Mouse (Mus musculus) liver, embryonic 14.5 days (tissue): ENCODE measurements around the gene Cntnap4. TPM values are rescaled to one million over a fixed set of nuclear protein-coding genes. Genes with fewer than 3 reads are reported as not detected.
"Not testable (repeated sequence)": the region's sequence is repeated elsewhere in the genome, so short reads cannot be mapped to it uniquely, and the experiment has no call there.

Source experiments
- ATAC-seq: fragments of 200-750 bp; cut with Nextera tagmentation; 2 replicates; pipeline ENCODE4 v1.8.0; 2017; ENCODE audit warnings: moderate number of reproducible peaks, mild to moderate bottlenecking, moderate library complexity; ENCODE audit not compliant: insufficient read depth
- DNase-seq, 3 experiments: peaks; one replicate each; pipeline ENCODE4 v3.0.0-alpha.2; 2012 to 2013; ENCODE audit warnings: low read depth in 3 of 3, low spot score in 3 of 3
- H3K27ac ChIP-seq: fragments of 300-500 bp; sonication (generic); 2 replicates; pipeline ENCODE4 v1.5.1; 2014; ENCODE audit warnings: moderate library complexity, mild to moderate bottlenecking, control low read depth, inconsistent platforms
- H3K27me3 ChIP-seq: fragments of 300-500 bp; sonication (generic); 2 replicates; pipeline ENCODE4 v1.6.1; 2014; ENCODE audit warnings: mild to moderate bottlenecking, low read length, moderate library complexity; ENCODE audit not compliant: control insufficient read depth, insufficient read depth
- H3K36me3 ChIP-seq: fragments of 300-500 bp; sonication (generic); replicated peaks from 2 replicates; pipeline ENCODE4 v1.6.1; 2014; ENCODE audit warnings: low read depth; ENCODE audit not compliant: control insufficient read depth, insufficient read depth
- H3K4me1 ChIP-seq, 2 experiments: fragments of 200-500 bp in 1 of 2; fragments of 300-500 bp in 1 of 2; sonication (generic) in 1 of 2; replicated peaks; 2 replicates each; pipeline ENCODE4 v1.6.1; 2012 to 2014; ENCODE audit warnings: antibody characterized with exemption in 1 of 2, inconsistent platforms in 1 of 2, low read length in 1 of 2; ENCODE audit not compliant: control insufficient read depth in 2 of 2, insufficient read depth in 2 of 2
- H3K4me2 ChIP-seq: fragments of 300-500 bp; sonication (generic); 2 replicates; pipeline ENCODE4 v1.6.1; 2014; ENCODE audit warnings: low read depth, mild to moderate bottlenecking, control low read depth, moderate library complexity
- H3K4me3 ChIP-seq, 2 experiments: fragments of 200-500 bp in 1 of 2; fragments of 300-500 bp in 1 of 2; sonication (generic) in 1 of 2; 2 replicates each; pipeline ENCODE4 v1.5.1; 2012 to 2014; ENCODE audit warnings: low read depth in 2 of 2, low read length in 2 of 2, mild to moderate bottlenecking in 2 of 2, control low read depth in 1 of 2, inconsistent platforms in 1 of 2, moderate library complexity in 1 of 2; ENCODE audit not compliant: insufficient read depth in 1 of 2
- H3K9ac ChIP-seq: fragments of 300-500 bp; sonication (generic); replicated peaks from 2 replicates; pipeline ENCODE4 v1.6.1; 2014; ENCODE audit warnings: mild to moderate bottlenecking, control low read depth, moderate library complexity
- H3K9me3 ChIP-seq: fragments of 300-500 bp; sonication (generic); 2 replicates; pipeline ENCODE4 v1.6.1; 2016; ENCODE audit warnings: low read length, mixed read lengths; ENCODE audit not compliant: control insufficient read depth
- CTCF ChIP-seq: IDR thresholded peaks from 2 replicates; pipeline ENCODE4 v1.5.1; 2016; ENCODE audit warnings: antibody characterized with exemption, low read depth, control low read depth
- EP300 ChIP-seq: IDR thresholded peaks from 2 replicates; pipeline ENCODE4 v1.6.1; 2016; ENCODE audit warnings: antibody characterized with exemption, low read depth
- WGBS: fragments of 180-500 bp; shearing (Covaris S2); extraction: QIAGEN DNeasy Blood & Tissue Kit; methylation state at CpG from one replicate; pipeline ENCODE4 v1.1.7; 2014; ENCODE audit not compliant: insufficient replicate concordance; 5-methylcytosine and 5-hydroxymethylcytosine counted together
- polyA plus RNA-seq, 2 experiments: library from polyadenylated mRNA; depleted of rRNA in 1 of 2; stranded (reverse) in 1 of 2; unstranded in 1 of 2; fragments of >200 nt; fragmentation: Nextera tagmentation in 1 of 2; extraction: Ambion mirVana in 1 of 2; gene quantifications; 2 replicates each; pipeline versions ENCODE4 v1.2.1 to v1.2.3; 2012 to 2014

Cntnap4 gene
- polyA plus RNA-seq, 2 experiments, result 0.01 TPM; not detected in 1

DNA sequence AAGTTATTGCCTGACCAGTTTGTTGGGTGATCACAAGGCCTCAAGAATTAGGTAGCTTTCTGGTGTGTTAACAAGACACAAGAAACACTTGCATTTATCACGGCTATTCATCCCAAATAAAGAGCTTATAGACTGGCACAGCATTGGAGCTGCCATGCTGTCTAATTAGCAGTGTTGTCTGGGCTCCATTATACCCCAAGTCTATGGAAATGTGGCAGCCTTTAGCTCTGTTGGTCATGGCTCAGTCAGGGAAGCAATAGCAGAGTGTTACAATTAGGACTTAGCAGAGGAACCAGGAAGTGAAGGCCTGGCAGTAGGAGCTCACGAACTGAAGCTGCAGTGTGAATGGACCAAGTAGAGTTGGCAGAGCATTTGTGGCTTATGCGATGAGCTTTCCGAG is 185.3 kb downstream of the Cntnap4 start:
- Histone ChIP-seq H3K4me1 (no peaks in the 10 kb centered on the region), H3K9me3 (no peaks in the 10 kb centered on the region), H3K4me3 (no peak overlapping the region), H3K36me3 (no peaks in the 10 kb centered on the region), H3K9ac (no peak overlapping the region), H3K27ac (no peak overlapping the region), H3K27me3 (no peaks in the 10 kb centered on the region), H3K4me2 (no peak overlapping the region)
- no peak for ATAC-seq
- no peak for DNase-seq
- no peak for TF ChIP-seq EP300
- no peak for TF ChIP-seq CTCF
- WGBS, result 55% methylated on average over 4 of the region's 4 CpGs

DNA sequence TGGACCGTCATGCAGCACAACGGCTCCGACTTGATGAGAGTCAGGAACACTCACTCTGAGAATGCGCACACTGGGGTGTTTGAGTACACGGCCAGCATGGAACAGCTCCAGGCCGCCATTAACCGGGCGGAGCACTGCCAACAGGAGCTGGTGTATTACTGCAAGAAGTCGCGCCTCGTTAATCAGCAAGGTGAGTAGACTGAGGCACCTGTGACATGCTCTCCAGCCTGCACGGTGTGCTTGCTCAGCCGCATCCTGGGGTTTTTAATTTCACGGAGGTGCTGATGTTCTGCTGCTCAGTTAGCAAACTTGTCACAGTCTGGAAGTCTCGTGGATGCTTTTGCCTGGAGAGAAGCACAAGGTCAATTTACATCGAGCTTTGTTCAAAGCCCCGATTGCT is 233.2 kb downstream of the Cntnap4 start:
- Histone ChIP-seq H3K9me3 (no peaks in the 10 kb centered on the region), H3K4me1 (no peaks in the 10 kb centered on the region), H3K27me3 (no peaks in the 10 kb centered on the region), H3K4me3 (no peak overlapping the region), H3K4me2 (no peak overlapping the region), H3K9ac (no peak overlapping the region), H3K36me3 (no peaks in the 10 kb centered on the region), H3K27ac (no peak overlapping the region)
- DNase-seq, result no peak
- no peak for TF ChIP-seq EP300
- no peak for TF ChIP-seq CTCF
- 80% methylated on average over 17 of the region's 17 CpGs for WGBS
- ATAC-seq, result no peak

DNA sequence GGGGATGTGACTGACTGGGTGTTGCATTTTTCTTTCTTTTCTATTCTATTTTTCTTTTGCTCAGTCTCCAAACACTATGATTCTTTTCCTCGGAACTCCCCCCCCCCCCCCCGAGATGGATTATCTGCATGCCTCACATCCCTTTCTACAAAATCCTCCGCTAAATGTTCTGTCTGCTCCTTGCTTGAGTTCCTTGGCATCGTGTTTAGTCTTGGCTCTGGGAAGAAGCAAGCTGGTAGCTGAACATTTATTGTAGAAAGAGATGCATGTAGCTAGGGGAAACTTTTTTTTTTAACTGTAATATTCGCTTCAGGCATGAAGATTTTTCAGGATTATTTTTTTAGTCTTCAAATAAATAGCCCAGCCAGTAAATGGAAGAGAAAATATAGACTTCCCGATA is 239.5 kb downstream of the Cntnap4 start:
- H3K4me2 ChIP-seq, result no peak overlapping the region
- no peak overlapping the region for H3K27ac ChIP-seq
- H3K9me3 ChIP-seq, result no peaks in the 10 kb centered on the region
- TF ChIP-seq CTCF, result no peak
- TF ChIP-seq EP300, result no peak
- no peak for ATAC-seq
- H3K36me3 ChIP-seq, result no peaks in the 10 kb centered on the region
- no peak overlapping the region for H3K4me3 ChIP-seq
- no peak for DNase-seq
- no peaks in the 10 kb centered on the region for H3K27me3 ChIP-seq
- H3K4me1 ChIP-seq, result no peaks in the 10 kb centered on the region
- no peak overlapping the region for H3K9ac ChIP-seq
- 58% methylated on average over 6 of the region's 6 CpGs for WGBS

DNA sequence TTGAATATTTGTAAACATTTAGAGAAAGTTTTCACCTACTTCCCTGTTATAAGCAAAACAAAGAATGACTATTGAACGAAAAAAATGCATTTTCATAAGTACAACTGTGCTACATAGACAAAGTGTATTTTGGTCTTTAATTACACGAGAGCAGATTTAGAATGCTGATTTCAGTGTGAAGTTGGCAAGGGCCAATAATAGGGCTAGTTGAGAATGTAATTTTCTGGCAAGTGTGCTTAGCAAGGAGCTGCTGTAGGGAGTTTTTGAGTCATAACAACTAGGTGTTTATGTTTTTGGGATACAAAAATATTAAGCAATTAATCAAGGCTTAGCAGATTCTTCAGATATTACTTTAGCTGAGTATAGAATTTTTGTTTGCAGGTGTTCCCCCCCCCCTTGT is 271.2 kb downstream of the Cntnap4 start:
- no peak for DNase-seq
- no peak for ATAC-seq
- Histone ChIP-seq H3K27me3 (no peaks in the 10 kb centered on the region), H3K4me2 (no peak overlapping the region), H3K27ac (no peak overlapping the region), H3K4me3 (no peak overlapping the region), H3K4me1 (no peaks in the 10 kb centered on the region), H3K36me3 (no peaks in the 10 kb centered on the region), H3K9me3 (no peaks in the 10 kb centered on the region), H3K9ac (no peak overlapping the region)
- TF ChIP-seq EP300 (no peak), CTCF (no peak)
- WGBS, result 31% methylated on average over 2 of the region's 2 CpGs

DNA sequence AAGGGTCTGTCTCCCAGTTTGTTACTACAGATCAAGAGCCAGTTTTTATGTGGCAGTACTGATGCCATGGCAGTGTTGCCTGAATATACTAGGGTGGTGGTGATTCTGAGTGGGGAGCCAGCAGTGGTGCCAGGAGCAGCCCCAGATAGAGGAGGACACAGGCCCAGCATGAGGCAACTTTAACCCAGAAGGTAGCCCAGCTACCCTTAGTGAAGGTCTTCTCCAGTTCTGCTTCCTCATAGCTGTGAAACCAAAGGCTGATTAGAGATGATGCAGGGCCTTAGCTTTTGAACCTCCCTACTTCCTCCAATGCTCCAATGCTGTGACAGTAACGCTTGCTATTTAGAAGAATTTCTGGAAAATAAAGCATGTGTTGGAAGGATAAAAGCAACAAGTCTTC is 279.7 kb downstream of the Cntnap4 start:
- H3K9me3 ChIP-seq, H3K36me3 ChIP-seq, H3K9ac ChIP-seq, H3K4me3 ChIP-seq, H3K27ac ChIP-seq, ATAC-seq, DNase-seq, H3K27me3 ChIP-seq, H3K4me1 ChIP-seq, H3K4me2 ChIP-seq: not testable (repeated sequence)
- 74% methylated on average over 1 of the region's 1 CpGs for WGBS
